Mouse (Mus musculus): Measurements from ENCODE around the gene Ubl4b.
A peak's percentile ranks its signal among the peaks of the same experiment; 100 is the strongest.

Ubl4b gene

DNA sequence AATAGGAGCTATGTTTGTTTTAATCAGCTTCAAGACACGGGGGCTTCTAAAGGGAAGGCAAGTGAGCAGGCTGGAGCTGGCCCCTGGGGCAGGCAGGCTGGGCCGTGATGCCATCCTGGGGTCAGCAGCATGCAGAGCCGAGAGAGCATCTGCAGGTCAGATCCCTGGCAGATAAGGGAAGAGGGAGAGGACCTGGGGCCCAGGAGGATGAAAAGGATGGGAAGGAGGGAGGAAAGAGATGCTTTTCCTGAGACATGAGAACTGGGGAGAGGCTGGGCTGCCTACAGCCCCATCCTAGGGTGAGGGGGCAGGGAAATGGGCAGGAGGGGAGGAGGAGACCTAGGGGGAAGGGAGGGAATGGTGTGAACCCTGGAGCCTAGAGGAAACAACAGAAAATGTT is 10.5 kb upstream of the Ubl4b start:
- no peak for DNase-seq

DNA sequence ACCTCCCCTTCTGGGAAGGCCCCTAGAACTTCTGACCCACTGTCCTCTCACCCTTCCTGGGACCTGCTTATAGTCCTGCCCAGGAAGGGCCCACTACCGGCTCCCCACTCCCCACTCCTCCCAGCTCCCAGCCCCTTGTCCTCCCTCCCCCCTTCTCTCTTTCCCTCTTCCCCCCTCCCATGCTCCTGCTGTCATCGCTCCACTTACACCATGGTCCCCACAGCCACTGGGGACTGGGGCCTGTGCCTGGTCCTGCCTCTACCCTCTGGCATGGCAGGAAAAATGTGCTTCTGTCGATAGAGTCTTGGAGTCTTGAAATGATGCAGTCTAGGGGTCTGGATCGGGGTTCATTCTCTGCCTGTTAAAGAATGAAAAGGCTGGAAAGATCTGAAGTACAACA is 9.0 kb upstream of the Ubl4b start:
- no peak for DNase-seq

DNA sequence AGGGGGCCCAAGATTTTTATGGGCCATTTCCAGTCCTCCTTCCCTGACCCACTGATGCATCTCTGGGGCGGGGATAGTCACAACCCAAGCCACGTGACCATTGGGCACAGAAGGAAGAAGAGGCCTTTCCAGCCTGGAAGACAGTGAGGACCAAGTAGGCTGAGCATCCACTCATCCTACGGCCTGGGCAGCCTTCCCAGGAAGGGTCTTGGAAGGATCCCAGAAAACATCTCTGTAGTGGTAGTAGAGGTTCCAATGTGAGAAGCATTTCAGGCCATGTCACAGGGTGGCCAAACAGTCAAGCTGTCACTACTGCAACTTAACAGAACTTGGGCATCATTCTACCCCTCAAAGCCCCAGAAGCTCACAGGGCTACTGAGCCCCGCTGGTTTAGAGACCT is 7.7 kb upstream of the Ubl4b start:
- no peak for DNase-seq

DNA sequence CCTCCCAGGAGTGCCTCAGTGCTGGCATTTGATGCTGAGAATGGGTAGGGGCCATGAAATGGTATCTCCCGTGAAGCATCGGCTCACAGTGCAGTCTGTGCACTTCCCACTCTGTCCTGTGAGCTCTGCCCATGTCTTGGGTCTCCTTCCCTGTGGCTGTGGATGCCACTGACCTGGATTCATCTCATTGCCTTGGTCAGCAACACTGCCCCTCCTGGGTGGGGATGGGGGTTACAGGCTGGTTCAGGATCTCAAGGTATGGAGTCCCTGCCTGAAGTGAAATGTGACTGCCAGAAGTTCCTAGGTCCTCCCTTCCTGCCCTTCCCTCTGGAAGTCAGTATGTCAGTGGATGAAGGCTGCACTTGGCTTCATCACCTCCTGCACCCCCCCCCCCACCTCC is 7.2 kb upstream of the Ubl4b start:
- DNase-seq = no peak

DNA sequence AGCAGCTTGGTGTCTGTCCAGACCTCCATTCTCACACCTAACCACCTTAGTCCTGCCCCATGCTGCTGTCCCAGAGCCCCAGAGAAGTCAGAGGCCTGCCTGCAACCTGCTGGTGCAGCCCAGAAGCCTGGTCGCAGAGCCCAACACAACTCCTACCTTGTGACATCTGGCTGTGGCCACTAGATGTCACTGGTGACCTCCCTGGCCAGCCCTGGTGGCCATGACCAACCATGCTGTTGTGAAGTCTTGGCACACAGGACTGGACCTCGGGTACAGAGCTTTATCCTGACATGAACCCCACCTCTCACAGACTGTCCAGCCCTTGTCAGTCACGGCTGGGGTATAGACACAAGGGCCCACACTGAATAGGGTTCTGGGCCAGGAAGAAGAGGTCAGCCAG is 4.3 kb upstream of the Ubl4b start:
- DNase-seq = peak; percentile 76

DNA sequence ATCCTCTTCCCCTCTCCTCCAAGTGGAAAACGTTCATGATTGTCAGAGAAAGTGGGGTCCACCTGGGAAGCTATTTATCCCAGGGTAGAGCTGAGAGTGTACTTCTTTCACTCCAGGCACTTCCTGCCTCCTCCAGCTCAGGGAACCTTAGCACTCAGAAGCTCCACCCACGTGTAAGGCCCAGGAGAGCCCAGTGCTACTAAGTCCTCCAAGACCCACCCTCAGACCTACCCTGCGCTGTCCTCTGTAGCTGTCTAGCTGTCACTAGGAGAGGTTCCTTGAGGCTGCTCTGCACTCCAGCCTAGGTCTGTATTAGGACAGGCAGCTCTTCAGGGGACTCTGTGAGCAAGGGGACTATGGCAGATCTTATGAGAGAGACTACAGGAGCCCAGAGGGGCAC is 3.9 kb upstream of the Ubl4b start:
- DNase-seq = no peak

DNA sequence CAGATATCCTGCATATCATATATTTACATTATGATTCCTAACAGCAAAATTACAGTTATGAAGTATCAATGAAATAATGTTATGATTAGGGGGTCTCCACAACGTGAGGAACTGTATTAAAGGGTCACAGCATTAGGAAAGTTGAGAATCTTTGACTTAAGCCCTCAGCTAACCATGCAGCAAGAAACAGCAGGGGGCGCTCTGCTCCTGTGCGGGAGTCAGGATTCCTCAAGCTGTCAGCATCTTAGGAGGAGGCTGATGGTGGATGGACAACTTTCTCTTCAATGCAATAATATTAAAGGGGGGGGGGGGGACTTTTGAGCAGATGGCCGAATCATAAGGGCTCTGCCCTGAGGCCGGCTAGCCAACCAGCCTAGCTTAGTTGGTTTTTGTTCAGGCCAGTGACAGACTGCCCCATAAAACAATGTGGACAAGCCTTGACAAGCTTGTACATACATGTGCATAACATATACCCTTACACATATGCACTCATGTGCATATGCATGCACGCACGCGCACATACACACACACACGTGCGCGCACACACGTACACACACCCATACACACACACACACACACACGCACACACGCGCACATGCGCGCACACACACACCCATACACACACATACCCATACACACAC is 4.3 kb downstream of the Ubl4b start:
- DNase-seq = peak; percentile 63

DNA sequence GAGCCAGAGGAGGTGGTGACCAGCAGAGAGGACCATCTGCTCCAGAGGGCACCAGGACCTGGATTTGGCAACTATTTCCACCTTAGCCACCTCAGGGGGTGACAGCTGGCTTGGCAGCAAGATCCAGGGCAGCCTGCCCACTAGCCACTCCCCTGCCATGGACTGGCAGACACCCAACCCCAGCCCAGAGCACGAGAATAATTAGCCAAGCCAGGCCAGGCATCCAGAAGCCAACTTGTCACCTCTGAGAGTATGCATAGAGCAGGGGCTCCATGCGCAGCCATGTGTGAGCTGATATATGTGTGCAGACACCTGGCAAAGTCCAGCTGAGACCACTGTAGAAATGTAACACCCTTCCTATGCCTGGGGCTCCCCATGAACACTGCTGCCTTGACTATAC is 7.9 kb downstream of the Ubl4b start:
- peak; percentile 82 for DNase-seq

DNA sequence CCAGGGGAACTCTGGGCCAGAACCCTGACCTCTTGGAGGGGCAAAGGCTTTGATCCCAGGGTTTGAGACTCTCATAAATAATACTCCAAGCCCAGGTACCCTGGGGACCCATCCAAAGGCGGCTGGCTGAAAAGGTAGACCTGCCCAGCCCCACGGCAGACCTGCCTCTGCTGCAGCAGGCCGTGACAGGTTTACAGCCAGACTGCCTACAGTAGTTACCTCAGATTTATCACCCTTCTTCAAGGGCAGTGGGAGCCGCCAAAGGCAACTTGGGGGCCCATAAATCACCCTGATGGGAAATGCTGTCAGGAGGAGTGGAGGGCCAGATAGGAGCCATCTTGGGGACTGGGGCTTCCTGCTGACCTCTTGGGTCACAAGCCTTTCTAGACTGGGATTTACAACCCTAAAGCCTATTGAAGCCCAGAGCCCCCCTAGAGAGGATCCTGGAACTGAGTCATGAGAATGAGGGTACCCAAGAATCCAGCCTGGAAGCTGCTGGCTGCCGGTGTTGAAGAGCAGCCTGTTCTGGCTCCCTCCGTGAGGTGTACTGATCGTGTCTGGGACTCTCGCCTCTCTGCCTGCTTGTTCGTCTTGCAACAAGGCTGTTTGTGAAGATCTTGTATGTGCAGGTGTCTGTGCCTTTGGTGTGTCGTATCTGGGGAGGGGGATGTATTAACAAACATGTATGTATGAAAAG is 9.0 kb downstream of the Ubl4b start:
- DNase-seq = no peak

DNA sequence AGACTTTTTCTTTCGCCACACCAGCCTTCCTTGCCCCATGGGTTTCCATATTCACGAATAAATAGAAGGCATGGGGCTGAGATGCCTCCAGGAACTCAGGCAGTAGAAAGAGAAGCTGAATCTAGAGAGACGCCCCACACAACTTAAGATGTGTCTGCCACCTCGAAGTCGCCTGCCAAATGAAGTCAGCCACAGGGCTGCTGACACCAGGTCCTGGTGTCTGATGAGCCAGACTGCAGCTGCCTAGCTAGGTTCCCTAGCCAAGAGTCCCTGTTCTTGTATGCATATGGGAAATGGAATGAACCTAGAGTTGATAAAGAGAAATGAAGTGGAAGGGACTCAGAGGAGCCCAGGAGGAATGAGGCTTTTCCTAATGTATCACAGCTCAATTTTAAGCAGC is 9.6 kb downstream of the Ubl4b start:
- DNase-seq = no peak

DNA sequence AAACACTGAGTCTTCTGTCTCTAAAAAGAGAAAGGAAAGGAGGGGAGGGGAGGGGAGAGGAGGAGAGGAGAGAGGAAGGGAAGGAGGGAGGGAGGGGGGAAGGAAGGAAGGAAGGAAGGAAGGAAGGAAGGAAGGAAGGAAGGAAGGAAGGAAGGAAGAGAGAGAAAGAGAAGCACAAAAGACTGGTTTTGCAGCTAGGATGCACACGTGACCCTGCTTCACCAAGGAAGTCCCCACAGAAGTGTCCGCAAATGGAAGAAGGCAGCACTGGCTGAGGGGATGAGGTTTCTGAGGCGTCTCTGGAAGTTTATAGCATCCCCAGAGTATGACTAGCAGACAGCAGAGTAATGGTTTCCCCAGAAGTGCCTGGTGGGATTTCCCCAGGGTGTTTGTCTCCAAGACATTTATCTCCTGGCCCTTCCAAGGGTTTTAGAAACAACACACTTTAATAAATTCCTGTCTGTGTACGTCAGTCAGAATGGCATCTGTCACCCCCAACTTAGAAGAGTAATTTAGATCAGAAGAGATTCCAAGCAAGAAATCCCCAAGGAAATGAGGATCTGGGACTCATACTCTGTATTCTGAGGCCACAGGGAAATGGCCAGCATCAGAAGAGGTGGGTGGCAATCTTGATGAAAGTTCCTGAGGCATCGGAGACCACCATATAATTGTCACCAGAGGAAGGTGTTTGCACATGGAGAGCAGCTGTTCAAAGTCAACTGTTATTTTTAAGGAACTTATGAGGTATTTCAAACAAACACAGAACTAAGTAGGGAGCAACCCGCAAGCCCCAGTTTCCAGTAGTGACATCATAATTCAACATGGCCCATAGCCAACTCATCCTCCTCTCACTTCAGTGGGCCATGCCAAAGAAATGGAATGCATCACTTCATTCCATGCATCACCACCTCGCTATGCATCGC is 11.5 kb downstream of the Ubl4b start:
- no peak for DNase-seq

DNA sequence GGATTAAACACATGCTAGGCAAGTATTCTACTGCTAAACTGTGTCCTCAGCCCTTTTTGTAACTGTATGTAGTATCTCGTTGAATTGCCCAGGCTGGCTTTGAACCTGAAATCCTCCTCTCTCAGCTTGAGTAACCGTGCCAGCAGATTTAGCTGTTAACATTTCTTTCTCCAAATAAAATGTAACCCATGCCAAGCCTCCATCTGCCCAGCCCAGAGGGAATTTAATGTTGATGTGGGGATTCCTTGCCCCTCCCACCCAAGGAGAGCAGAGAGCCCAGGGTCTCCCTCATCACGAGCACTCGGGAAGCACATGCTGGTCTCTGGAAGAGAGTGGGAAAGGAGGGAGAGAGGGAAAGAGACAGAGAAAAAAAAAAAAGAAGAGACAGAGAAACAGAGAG is 12.3 kb downstream of the Ubl4b start:
- no peak for DNase-seq

DNA sequence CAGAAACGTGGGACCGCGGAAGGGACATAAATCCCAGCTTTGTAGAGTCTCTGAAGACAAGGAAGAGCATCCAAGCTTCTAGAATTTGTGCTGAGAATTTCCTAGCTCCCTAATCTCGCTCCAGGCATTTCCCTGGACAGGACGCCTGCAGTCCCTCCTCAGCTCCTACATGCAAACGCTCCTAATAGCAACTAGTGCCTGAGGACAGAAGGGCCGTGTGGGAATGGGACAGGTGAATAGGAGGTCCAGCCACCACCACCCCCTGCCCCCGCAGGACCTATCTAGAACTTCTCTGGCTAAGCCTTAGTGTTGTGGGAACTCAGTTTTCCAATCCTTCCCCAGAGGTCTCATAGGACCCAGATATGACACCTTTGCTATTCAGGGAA is 17.4 kb downstream of the Ubl4b start:
- no peak for DNase-seq

DNA sequence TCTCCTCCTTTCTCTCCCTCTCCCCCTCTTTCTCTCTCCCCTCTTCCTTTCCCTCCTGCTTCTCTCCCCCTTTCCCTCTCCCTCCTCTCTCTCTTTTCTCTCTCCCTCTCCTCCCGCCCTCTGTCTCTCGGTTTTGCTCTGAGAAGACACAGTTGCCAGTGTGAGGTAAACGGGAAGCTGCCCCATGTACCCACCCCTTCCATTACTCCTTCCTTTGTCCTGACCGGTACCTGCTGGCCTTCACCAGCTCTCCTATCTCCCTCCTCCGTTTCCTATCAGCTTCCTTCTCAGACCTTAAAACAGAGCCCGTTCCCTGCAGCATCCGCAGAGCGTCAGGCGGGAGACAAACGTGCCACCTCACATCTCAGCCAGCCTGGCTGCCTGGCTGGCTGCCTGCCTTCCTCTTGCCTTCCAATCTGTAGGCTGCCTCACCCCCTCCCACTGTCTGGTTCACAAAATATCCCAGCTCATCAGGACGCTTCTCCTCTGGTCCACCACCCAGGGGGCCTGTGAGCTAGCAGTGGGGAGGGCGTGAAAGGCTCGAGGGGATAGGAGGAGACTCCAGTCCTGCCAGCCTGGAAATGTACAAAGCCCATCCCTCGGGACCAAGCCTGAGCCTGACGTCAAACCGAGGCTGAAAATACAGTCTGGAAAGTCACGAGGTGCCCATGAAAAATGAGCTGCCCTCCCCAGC is 17.9 kb downstream of the Ubl4b start:
- peak; percentile 86 for DNase-seq

DNA sequence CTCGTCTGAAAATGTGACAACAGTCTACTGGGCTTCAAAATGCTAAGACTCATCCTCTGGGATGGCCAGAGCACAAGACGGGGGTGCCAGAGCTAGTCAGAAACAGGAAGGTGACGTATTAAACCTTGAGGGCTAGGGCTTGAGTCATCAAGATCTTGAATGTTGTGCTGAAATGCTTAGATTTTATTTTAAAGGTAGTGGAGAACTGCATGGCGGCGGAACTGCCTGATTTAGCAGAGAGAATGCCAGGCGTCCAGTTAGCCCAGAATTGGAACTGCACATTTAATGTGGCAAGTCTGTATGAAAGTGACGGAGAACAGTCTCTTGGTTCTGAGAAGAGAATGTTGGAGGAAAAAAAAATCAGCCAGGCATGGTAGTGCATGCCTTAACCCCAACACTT is 19.9 kb downstream of the Ubl4b start:
- DNase-seq = no peak

DNA sequence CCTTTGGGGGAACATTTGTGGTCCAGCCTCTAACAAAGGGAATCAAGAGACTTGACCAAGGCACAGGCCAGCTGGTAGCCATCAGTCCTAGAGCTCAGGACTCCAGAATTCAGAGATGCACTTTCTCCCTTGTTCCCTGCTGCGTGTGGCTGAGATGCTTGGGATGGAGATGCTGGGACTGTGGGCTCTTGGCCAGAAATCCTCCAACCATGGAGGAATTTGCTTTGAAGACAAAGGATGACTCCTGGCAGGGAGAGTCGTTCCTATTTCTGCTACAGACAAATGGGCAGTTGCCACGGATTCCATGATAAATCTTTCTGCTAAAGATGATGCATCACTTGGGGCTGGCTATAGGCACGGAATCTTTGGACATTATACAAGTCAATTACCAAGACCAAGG is 21.3 kb downstream of the Ubl4b start:
- DNase-seq = peak; percentile 69

DNA sequence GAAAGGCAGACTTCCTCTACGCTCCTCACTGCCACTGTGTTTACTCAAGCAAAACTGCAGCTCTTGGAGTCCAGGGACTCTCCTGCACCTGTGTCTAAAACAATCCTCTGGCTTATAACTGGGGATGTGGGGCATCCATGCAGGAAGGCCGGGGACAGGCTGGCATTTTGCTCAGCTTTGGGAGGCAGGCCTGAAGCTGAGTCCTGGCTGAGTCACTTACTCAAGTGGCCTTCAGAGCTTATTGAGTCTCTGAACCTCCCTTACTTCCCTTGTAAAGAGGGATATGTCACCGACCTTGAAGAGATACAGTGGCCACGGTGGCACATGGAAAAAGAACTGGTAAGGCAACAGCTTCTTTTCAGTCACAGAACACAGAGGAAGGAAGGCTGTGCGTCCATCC is 24.3 kb downstream of the Ubl4b start:
- no peak for DNase-seq

DNA sequence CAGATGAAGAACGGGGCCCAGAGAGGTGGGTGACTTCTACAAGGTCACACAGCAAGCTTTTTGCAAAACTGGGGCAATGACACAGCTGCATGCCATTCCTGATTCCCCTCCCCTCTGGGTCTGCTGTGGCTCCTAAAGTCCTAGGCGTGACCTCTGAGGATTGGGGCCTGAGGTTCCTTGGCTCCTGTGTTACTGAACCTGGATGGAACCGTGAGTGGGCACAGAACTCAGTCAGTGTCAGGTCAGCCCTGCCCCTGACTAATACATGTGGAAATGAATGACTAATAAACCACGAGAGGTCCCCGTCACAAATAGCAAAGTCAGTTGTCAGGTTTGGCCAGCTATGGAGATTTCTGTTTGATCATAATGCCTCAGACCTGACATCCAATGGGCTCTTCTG is 25.7 kb downstream of the Ubl4b start:
- DNase-seq = no peak

DNA sequence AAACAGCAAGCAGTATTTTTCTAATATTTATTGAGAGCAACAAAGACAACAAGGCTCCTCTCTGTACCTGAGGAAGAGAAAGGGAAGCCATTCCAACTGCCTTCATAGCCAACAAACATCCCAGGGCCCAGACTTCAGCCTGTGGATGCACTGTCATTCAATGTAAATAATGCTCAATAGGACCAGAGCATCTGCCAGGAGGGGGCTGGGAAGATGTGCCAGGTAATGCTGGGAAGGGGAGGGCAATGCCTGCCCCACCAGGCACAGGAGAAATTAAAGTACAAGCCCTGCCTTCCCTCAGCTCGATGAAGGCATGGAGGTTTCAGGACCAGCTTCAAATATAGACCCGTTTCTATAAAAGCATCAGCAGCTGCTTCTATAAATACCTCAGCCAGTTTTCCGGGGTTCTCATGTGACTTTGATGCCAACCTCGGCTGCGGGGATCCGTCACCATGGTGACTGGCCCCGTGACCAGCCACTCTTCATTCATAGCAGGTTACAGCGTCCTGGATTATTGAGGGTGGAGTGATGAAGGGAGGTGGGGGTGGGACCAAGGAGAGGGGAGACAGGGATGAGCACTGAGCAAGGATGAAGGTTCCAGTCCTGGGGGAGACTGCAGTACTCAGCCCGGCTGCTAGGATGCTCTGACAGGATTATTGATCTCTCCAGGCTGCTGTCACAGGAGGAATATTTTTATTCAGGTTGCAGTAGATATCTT is 26.3 kb downstream of the Ubl4b start:
- peak; percentile 79 for DNase-seq

DNA sequence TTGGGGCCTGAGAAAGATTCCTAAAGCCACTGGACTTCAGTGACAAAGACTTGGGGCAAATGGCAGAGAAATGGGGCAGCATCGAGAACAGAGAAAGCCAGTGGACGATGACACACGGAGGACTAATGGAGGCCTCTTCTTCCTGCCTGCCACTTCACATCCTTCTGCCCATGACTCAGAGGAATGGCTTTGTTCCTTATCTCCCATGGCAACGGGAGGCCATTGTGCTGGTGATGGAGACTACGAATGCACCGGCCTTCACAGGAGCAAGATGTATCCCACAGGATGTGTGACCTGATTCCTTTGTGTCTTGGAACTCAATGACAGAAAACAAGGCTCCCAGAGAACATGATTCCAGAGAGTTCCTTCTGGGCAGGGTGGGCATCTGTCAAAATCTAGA is 30.3 kb downstream of the Ubl4b start:
- no peak for DNase-seq

DNA sequence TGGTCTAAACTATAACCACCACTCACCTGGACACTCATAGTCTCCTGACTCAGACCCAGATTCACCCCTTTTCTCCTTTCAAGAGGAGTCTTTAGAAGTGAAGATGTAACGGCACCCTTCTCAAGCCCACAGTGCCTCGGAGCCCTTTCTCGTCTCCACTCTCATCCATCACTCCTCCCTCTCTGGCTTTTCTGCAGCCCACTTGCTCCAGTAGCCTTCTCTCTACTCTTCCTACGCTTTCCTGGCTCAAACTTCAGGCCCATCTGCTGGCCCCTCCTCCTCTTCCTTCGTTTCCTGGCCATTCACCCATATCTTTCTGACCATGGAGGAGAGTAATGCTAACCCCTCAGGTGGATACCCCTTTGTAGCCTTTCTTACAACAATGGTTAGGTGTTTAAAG is 33.9 kb downstream of the Ubl4b start:
- DNase-seq = no peak

DNA sequence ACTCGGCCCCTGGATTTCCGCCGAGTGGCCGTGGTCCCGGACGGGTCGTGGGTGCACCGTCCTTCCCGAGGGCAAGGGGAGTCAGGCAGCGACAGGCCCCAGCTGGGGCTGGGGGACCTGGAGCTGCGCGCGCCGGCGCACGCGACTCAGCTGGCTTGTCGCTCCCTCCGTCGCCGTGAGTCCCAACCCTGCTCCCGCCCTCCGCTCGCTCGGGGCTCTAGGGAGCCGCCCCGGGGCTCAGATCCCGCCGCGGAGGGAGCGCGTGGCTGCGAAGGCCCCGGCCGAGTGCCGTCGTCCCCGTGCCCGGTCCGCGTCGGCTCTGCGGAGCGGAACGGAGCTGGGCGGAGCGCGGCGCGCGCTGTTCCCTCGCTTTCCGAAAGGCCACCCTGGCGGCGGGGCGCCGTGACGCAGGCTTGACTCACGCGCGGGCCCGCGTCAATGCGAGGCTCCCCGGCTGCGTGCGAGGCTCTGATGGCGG is 37.2 kb downstream of the Ubl4b start, which contains the start of gene Slc6a17:
Slc6a17 (minus strand) TSS at position 388 of the 478 bp plus-strand sequence.
- DNase-seq = peak; percentile 87

All from cerebellum, adult 9-11 months (tissue).